Mouse (Mus musculus) heart, embryonic 15.5 days (tissue): ENCODE measurements around the gene Auts2. TPM values are rescaled to one million over a fixed set of nuclear protein-coding genes. Genes with fewer than 3 reads are reported as not detected.

Experiments used
- ATAC-seq: fragments of 200-750 bp; cut with Nextera tagmentation; replicated peaks from 2 replicates; pipeline ENCODE4 v1.8.0; 2017; ENCODE audit warnings: low read depth, moderate TSS enrichment; ENCODE audit not compliant: insufficient number of reproducible peaks, insufficient read depth, low FRiP score
- H3K27ac ChIP-seq: fragments of 300-500 bp; sonication (generic); 2 replicates; pipeline ENCODE4 v1.5.1; 2015; ENCODE audit warnings: mild to moderate bottlenecking, inconsistent platforms
- H3K27me3 ChIP-seq: fragments of 300-500 bp; sonication (generic); 2 replicates; pipeline ENCODE4 v1.6.1; 2015; ENCODE audit warnings: inconsistent platforms
- H3K36me3 ChIP-seq: fragments of 300-500 bp; sonication (generic); 2 replicates; pipeline ENCODE4 v1.6.1; 2015; ENCODE audit warnings: mild to moderate bottlenecking, inconsistent platforms
- H3K4me1 ChIP-seq: fragments of 300-500 bp; sonication (generic); replicated peaks from 2 replicates; pipeline ENCODE4 v1.6.1; 2015; ENCODE audit warnings: inconsistent platforms
- H3K4me2 ChIP-seq: fragments of 300-500 bp; sonication (generic); 2 replicates; pipeline ENCODE4 v1.6.1; 2015; ENCODE audit warnings: inconsistent platforms, mild to moderate bottlenecking, moderate library complexity
- H3K4me3 ChIP-seq: fragments of 300-500 bp; sonication (generic); 2 replicates; pipeline ENCODE4 v1.5.1; 2015; ENCODE audit warnings: mild to moderate bottlenecking, inconsistent platforms
- H3K9ac ChIP-seq: fragments of 300-500 bp; sonication (generic); 2 replicates; pipeline ENCODE4 v1.6.1; 2015; ENCODE audit warnings: mild to moderate bottlenecking, inconsistent platforms
- H3K9me3 ChIP-seq: fragments of 300-500 bp; sonication (generic); replicated peaks from 2 replicates; pipeline ENCODE4 v1.6.1; 2016; ENCODE audit warnings: inconsistent platforms
- WGBS: fragments of 180-500 bp; shearing (Covaris S2); methylation state at CpG from one replicate; pipeline ENCODE4 v1.1.7; 2015; ENCODE audit warnings: mixed read lengths; 5-methylcytosine and 5-hydroxymethylcytosine counted together
- polyA plus RNA-seq: library from polyadenylated mRNA; unstranded; fragments of >200 nt; fragmentation: Nextera tagmentation; extraction: Ambion mirVana; gene quantifications from 2 replicates; pipeline ENCODE4 v1.2.1, GENCODE M21; 2015

Gene Auts2
- polyA plus RNA-seq, 1 experiment from 2014 or later, result 12.9 TPM

DNA sequence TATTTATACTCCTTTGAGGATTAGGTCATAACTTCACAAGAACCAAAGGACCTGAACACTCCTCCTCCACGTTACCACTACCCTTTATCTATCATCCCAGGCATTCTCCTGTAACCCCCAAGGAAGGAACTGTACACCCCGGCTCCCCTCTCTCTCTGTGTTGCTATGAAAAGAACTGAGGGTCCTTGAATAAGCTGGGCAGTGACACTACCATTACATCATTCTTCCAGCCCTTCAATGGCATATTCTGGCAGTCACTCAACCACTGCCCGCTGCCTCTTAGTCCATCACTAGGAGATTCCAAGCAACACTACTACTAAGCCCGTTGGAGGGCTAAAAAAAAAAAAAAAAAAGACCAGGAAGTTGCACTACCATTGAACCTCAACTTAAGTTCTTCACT, 620.4 kb downstream of the Auts2 start:
- Histone ChIP-seq H3K27me3 (no peaks in the 10 kb centered on the region), H3K36me3 (no peaks in the 10 kb centered on the region), H3K4me2 (no peak overlapping the region), H3K9me3 (no peaks in the 10 kb centered on the region), H3K4me1 (peaks cover 11% of the 10 kb centered on the region), H3K4me3 (no peak overlapping the region), H3K9ac (no peak overlapping the region), H3K27ac (no peak overlapping the region)
- WGBS, result 47% methylated on average over 4 of the region's 4 CpGs
- ATAC-seq, result no peak

DNA sequence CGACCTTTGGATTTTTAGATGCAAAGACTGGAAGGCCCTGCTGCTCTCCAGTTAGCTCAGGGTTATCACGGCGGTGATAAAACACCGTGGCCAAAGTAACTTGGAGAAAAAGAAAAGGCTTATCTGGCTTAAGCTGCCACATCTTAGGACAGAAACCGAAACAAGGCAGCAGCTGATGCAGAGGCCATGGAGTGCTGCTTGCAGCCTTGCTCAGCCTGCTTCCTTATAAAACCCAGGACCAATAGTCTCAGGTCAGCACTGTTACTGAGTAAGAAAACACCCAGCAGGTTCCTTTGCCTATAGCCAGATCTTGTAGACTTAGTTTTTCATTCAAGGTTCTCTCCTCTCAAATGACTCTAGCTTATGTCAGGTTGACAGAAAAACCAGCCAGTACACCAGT, 621.0 kb downstream of the Auts2 start:
- no peak overlapping the region for H3K4me3 ChIP-seq
- H3K9ac ChIP-seq, result no peak overlapping the region
- H3K36me3 ChIP-seq, result no peaks in the 10 kb centered on the region
- no peak for ATAC-seq
- no peak overlapping the region for H3K4me2 ChIP-seq
- H3K4me1 ChIP-seq, result peaks cover 11% of the 10 kb centered on the region
- H3K27me3 ChIP-seq, result no peaks in the 10 kb centered on the region
- no peak overlapping the region for H3K27ac ChIP-seq
- WGBS, result 46% methylated on average over 5 of the region's 5 CpGs
- no peaks in the 10 kb centered on the region for H3K9me3 ChIP-seq

- ATAC-seq, result no peak
- Histone ChIP-seq H3K4me2 (no peak overlapping the region), H3K27ac (no peak overlapping the region), H3K9me3 (no peaks in the 10 kb centered on the region), H3K9ac (no peak overlapping the region), H3K36me3 (no peaks in the 10 kb centered on the region), H3K4me3 (no peak overlapping the region), H3K27me3 (no peaks in the 10 kb centered on the region), H3K4me1 (peaks cover 11% of the 10 kb centered on the region)
- WGBS, result 55% methylated on average over 12 of the region's 12 CpGs
These were observed 623.0 kb downstream of the Auts2 start for GRCm38 (mm10) chr5:131919983-131920777.

DNA sequence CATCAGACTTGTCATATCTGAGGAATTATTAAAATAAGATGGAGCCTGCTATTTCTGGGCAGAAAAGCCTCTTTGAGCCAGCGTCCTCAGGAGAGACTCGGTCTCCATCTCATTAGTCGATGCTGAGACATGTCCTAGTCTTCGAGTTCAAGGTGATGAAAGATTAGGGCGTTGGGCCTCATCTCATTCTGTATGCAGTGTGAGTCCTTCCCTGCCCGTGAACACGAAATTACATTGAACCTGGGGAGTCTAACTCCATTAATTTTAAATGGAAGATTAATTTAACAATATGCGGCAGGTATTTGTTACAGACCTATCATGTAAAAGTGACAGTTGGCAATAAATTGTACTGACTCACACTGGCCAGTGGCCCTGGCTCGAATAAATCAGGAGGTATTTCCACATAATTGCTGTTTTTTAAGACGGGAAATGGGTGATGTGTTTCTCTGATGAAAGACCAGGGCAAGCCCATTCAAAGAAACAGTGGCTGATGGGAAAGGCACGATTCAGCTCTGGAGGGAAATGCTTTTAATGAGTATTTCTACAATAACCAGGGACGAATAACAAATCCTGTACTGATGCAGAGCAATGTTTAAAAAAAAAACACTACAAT, 626.2 kb downstream of the Auts2 start:
- Histone ChIP-seq H3K4me1 (peaks cover 8% of the 10 kb centered on the region), H3K9ac (no peak overlapping the region), H3K4me2 (no peak overlapping the region), H3K27ac (no peak overlapping the region), H3K27me3 (no peaks in the 10 kb centered on the region), H3K36me3 (no peaks in the 10 kb centered on the region), H3K4me3 (no peak overlapping the region), H3K9me3 (no peaks in the 10 kb centered on the region)
- WGBS, result 67% methylated on average over 12 of the region's 12 CpGs
- no peak for ATAC-seq

GRCm38 (mm10) chr5:131913562-131913961, 629.6 kb downstream of the Auts2 start:
- Histone ChIP-seq H3K4me2 (no peak overlapping the region), H3K36me3 (no peaks in the 10 kb centered on the region), H3K27ac (no peak overlapping the region), H3K4me3 (no peak overlapping the region), H3K9me3 (no peaks in the 10 kb centered on the region), H3K27me3 (no peaks in the 10 kb centered on the region), H3K9ac (no peak overlapping the region), H3K4me1 (0 out of 2 replicates have a peak, but pooled peaks cover 3% of the 10 kb centered on the region)
- ATAC-seq, result no peak
- WGBS, result 81% methylated on average over 8 of the region's 8 CpGs

- H3K4me1 ChIP-seq, result 0 out of 2 replicates have a peak, but pooled peaks cover 3% of the 10 kb centered on the region
- H3K27ac ChIP-seq, result no peak overlapping the region
- H3K9ac ChIP-seq, result no peak overlapping the region
- no peak overlapping the region for H3K4me3 ChIP-seq
- 20% methylated on average over 1 of the region's 1 CpGs for WGBS
- H3K27me3 ChIP-seq, result no peaks in the 10 kb centered on the region
- no peak for ATAC-seq
- no peak overlapping the region for H3K4me2 ChIP-seq
- H3K36me3 ChIP-seq, result no peaks in the 10 kb centered on the region
- H3K9me3 ChIP-seq, result no peaks in the 10 kb centered on the region
These were observed 630.2 kb downstream of the Auts2 start for GRCm38 (mm10) chr5:131912983-131913382.

DNA sequence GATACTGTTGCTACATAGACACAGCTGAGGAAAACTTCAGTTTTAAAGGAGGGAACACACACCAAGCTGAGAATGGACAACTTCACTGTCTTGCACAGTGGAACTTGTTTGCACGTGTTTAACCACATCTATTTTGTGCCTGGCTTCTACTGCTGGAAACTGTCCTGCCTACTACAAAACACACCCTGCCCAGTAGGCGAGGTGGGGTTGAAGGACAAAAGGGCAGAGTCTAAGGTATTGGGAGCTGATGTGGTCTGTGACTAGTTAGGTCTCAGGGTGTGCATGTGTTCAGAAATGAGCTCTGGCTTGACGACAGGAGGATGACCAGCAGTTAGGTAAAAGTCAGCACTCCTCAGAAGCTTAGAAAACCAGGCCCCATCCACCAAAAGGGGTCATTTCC, 636.8 kb downstream of the Auts2 start:
- H3K4me1 ChIP-seq, result no peaks in the 10 kb centered on the region
- H3K27me3 ChIP-seq, result no peaks in the 10 kb centered on the region
- 78% methylated on average over 3 of the region's 3 CpGs for WGBS
- H3K4me3 ChIP-seq, result no peak overlapping the region
- H3K9ac ChIP-seq, result no peak overlapping the region
- no peak overlapping the region for H3K4me2 ChIP-seq
- ATAC-seq, result no peak
- H3K27ac ChIP-seq, result no peak overlapping the region
- no peaks in the 10 kb centered on the region for H3K36me3 ChIP-seq
- H3K9me3 ChIP-seq, result no peaks in the 10 kb centered on the region

- 83% methylated on average over 10 of the region's 10 CpGs for WGBS
These were observed 638.7 kb downstream of the Auts2 start for GRCm38 (mm10) chr5:131904478-131904877.

DNA sequence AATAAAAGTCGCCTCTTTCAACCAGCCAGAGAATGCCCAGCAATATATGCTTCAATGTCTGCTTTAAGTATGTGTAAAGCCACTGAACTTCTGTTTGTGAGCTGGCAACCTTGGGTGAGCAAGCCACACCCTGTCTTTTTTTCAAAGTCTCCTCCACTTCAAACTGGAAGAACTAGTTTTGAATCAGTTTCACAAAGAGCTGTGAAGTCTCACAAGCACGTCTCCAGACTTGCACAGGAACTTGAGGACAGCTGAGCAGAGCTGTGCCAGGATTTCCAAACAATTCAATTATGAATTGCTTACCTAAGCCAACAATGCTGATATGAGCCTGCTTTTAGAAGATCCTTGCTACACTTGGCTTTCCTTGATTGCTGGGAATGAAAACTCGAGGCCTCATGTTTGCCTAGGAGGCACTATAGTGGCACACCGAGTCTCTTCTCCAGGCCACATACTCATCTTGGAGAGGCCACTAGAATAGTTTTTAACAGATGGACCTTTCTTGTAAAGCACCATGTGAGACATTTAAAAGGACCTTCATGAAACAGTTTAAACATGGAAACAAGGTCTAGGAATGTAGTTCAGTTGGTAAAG, 645.0 kb downstream of the Auts2 start:
- no peak overlapping the region for H3K27ac ChIP-seq
- no peak overlapping the region for H3K4me3 ChIP-seq
- no peaks in the 10 kb centered on the region for H3K9me3 ChIP-seq
- H3K4me1 ChIP-seq, result no peaks in the 10 kb centered on the region; the same call in 1 of the 2 replicates
- no peak for ATAC-seq
- H3K9ac ChIP-seq, result no peak overlapping the region
- H3K4me2 ChIP-seq, result no peak overlapping the region
- WGBS, result 53% methylated on average over 4 of the region's 4 CpGs
- no peaks in the 10 kb centered on the region for H3K36me3 ChIP-seq
- no peaks in the 10 kb centered on the region for H3K27me3 ChIP-seq

More at GRCm38 (mm10) chr5:131904478-131904877, 638.7 kb downstream of the Auts2 start:
- Histone ChIP-seq H3K9ac (no peak overlapping the region), H3K9me3 (no peaks in the 10 kb centered on the region), H3K27ac (no peak overlapping the region), H3K4me2 (no peak overlapping the region), H3K4me3 (no peak overlapping the region), H3K27me3 (no peaks in the 10 kb centered on the region), H3K36me3 (no peaks in the 10 kb centered on the region), H3K4me1 (no peaks in the 10 kb centered on the region)
- no peak for ATAC-seq

- H3K36me3 ChIP-seq, result no peaks in the 10 kb centered on the region
- H3K4me3 ChIP-seq, result no peak overlapping the region
- no peak overlapping the region for H3K27ac ChIP-seq
- ATAC-seq, result no peak
- 58% methylated on average over 3 of the region's 3 CpGs for WGBS
- no peaks in the 10 kb centered on the region for H3K9me3 ChIP-seq
- H3K4me2 ChIP-seq, result no peak overlapping the region
- H3K9ac ChIP-seq, result no peak overlapping the region
- H3K27me3 ChIP-seq, result no peaks in the 10 kb centered on the region
- H3K4me1 ChIP-seq, result no peaks in the 10 kb centered on the region
These were observed 656.5 kb downstream of the Auts2 start for GRCm38 (mm10) chr5:131886636-131887035.

DNA sequence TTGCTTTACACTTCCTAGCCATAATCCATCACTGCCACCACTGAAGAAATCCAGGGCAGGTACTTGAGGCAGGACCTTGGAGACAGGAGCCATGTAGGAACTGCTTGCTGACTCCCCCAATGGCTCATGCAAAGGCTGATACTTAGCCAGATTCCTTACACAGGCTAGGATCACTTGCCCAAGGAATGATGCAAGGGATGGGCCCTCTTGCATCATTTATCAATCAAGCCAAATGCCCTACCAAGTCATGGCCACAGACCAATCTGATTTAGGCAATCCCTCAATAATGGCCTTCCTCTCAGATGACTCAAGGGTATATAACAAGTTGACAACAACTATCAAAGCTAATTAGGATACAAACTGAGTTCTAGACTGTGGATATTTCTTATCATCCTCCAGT, 666.6 kb downstream of the Auts2 start:
- H3K27ac ChIP-seq, result no peak overlapping the region
- H3K9me3 ChIP-seq, result no peaks in the 10 kb centered on the region
- H3K27me3 ChIP-seq, result no peaks in the 10 kb centered on the region
- no peak overlapping the region for H3K9ac ChIP-seq
- no peaks in the 10 kb centered on the region for H3K36me3 ChIP-seq
- ATAC-seq, result no peak
- H3K4me3 ChIP-seq, result no peak overlapping the region
- H3K4me1 ChIP-seq, result no peaks in the 10 kb centered on the region
- H3K4me2 ChIP-seq, result no peak overlapping the region
